Mouse (Mus musculus): Measurements from ENCODE around the gene Zpld1.

DNA sequence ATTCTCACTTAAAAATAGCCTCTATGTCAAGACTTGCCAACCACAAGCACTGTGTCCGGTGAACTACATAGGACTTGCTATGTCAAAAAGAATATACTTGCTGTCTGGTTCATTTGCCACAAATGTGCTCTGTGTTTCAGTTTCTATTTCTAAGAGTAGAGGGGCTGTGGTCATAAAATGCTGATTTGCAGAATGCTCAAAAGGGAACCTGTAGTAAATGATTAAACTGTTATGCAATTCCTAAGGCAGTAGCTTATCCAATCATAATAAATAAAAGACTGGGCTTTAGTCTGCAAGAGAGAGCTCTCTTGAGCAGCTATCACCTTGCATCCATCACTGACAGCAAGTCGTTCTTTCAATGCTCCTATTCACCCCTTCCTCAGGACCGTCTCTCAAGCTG is 47.9 kb upstream of the Zpld1 start:
- TF ChIP-seq POLR2A (IDR thresholded peaks at IDR 0.05; ENCODE audit: insufficient read depth, low read depth, low read length) (no peak), CTCF (IDR thresholded peaks at IDR 0.05; ENCODE audit: insufficient read depth, low read depth, low read length) (no peak)
